Mouse (Mus musculus): ENCODE measurements at regions not wholly inside any gene's neighbourhood (a gene's known extent, or its start where the extent isn't known, plus 50 kb on each side); places are given as distances from the start of the nearest gene placed in this dataset.

DNA sequence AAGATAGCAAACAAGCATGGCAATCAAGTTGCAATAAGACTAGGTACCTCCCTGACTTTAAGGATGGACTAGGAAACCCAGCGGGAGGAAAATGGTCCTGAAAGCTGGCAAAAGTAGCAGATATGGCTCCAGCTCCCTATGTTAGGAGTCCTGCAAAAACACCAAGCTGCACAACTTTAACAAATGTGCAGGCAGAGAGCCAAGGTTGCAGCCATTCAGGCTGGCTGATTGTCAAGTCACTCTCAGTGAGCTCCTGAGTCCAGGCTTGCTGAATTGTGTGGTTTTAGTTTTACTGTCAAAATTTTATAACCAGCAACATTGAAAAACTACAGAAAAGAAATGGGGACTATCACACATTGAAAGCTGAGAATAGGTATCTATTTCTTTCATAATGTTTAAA is 1122.8 kb upstream of the Slc10a2 start:
- 67% methylated on average over 1 of the region's 1 CpGs for WGBS
- DNase-seq (ENCODE audit: low read depth, low spot score) = no peak

GRCm38 (mm10) chr8:6225194-6225593 is 1120.0 kb upstream of the Slc10a2 start:
- no peak for DNase-seq (ENCODE audit: low read depth, low spot score)
- WGBS = 64% methylated on average over 1 of the region's 1 CpGs

DNA sequence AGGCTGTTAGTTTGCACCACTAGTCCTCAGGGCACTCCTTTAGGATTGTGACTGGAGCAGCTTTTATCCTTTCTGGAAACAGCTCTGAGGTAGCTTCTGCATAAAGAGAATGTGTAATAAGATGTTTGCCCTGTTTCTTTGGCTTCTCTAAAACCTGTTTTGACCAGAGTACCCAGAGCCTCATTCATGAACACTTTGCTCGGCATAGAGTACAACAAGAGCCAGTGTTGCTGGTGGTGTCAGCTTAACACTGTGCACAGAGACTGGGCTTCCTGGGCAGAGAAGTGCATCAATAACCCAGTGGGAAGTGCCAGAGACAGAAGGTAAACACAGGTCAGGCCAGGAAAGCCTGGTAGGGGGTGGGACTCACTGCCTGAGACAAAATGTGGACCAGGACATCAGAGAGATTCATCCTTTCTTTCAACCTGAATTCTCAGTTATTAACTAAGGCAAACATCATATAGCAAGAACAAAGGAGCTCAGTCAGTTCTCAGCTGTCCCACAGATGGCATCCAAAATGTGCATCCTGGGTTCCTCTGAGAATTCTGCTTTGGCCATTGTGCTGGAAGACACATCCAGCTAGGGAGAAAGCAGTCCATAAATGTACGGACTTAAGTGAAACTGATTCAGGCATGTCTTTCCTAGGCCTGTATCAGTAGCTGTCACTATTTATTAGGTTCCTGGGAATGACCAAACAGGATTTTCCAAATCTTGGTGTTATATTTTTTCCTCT is 1102.6 kb upstream of the Slc10a2 start:
- DNase-seq (ENCODE audit: low read depth, low spot score) = no peak
- WGBS = 49% methylated on average over 2 of the region's 2 CpGs

DNA sequence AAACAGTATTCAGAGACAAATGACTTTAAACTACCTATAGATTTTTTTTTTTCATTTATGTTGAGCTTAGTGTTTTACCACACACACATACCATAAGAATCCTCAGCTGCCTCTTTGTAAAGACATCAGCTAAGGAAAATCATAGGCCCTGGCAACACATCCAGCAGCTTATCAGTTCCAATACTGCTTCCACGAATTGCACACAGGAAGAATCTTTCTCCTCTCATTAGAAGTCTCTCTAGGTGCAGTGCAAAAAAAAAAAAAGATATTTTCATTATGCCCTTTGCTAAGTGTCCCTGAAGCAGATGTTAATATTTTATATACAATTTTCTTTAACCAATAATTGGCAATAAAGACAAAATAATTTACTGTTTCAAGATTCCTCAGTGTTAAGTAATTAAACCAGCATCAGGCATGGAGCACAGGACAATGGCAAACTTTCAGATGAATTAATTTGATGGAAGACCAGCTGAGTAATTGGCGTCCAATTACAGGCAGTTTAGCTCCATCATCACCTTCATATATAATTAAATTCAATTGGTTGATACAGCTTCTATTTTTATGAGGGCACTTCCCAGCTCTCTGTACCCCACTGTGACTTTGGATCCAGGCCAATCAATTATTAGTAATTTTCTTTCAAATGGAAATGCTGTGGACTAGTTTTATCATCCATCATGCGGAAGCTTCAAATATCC is 1099.0 kb upstream of the Slc10a2 start:
- DNase-seq (ENCODE audit: low read depth, low spot score) = no peak
- WGBS = 76% methylated on average over 3 of the region's 3 CpGs

- DNase-seq (ENCODE audit: low read depth, low spot score) = no peak
- 89% methylated on average over 2 of the region's 2 CpGs for WGBS
These were observed 1086.3 kb upstream of the Slc10a2 start for GRCm38 (mm10) chr8:6191431-6191830.

DNA sequence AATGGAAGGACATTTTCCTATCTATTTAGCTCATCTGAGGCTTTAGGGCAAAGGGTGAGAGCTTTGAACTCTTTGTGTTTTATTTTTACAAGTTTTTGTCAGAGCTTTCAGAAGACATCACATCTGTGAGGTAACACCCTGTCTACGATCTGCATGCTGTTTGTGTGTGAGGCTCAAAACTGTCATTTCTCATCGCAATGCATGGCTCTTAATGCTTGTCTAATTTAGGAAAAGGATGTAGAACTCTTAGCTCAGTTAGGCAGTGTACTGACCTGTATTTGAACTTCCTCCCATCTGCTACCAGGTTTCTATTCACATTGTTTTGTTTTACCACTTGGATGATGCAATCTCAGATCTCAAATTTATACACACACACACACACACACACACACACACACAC is 1083.3 kb upstream of the Slc10a2 start:
- DNase-seq (ENCODE audit: low read depth, low spot score) = no peak
- 19% methylated on average over 2 of the region's 2 CpGs for WGBS

DNA sequence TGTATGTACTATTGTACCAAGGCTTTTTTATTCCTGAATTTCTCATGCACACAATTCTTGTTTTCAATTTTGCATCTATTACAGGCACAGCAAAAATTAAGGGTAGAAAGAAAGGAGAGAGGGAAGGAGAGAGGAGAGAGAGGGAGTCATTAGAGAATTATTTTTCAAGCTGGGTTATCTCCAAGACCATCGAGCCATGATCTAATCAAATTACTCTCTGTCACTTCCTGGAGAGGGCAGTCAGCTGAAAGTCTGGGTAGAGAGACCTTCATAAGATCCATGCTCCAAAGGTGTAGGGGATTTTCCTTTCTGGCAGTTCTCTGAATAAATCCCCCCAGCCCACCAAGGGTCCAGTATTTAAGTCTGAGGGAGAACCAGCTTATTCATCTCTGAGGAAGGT is 1081.4 kb upstream of the Slc10a2 start:
- no peak for DNase-seq (ENCODE audit: low read depth, low spot score)
- 35% methylated on average over 1 of the region's 1 CpGs for WGBS

GRCm38 (mm10) chr8:6179602-6180001 is 1074.5 kb upstream of the Slc10a2 start:
- 75% methylated on average over 3 of the region's 3 CpGs for whole genome bisulfite sequencing
- DNase-seq (ENCODE audit: low read depth, low spot score) = no peak

- no peak for DNase-seq (ENCODE audit: low read depth, low spot score)
These were observed 1061.3 kb upstream of the Slc10a2 start for GRCm38 (mm10) chr8:6166433-6166832.

DNA sequence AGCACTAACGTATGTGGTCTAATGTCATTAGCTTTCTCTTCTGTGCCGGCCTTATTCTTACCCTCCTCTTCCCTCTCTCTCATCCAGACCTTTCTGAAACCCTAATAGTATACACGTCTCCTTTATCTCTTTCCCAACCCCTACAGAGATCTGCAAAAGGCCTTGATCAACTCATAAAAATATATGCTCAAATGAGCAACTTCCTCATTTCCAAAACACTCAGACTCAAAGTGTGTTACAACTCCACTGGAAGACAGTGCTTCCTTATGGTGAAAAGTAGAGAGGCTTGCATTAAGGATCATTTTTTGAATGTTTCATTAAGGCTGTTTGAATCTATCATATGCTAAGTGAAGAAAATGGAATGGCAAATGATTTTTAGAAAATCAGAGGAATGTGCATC is 1060.1 kb upstream of the Slc10a2 start:
- DNase-seq (ENCODE audit: low read depth, low spot score) = no peak
- whole genome bisulfite sequencing = 44% methylated on average over 3 of the region's 3 CpGs

GRCm38 (mm10) chr8:6164758-6165157 is 1059.6 kb upstream of the Slc10a2 start:
- no peak for DNase-seq (ENCODE audit: low read depth, low spot score)
- 31% methylated on average over 1 of the region's 1 CpGs for WGBS

DNA sequence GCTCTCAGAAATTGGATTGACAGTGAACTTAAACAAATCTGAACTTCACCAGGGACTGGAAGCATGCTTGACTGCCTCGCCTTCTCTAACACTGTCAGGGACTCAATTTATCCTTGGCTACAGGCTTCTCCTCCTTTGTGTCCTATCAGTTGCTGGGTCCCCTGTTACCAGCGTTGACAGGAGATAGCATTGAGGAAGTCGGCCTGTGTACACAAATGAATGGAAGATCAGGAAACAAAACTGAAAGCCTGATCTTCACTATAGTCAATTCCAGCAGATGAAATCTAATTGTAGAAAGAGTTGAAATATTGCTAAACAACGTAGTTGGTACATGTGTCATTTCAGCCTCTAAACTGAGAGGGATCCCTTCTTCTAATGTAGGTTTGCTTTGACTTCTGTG is 1039.4 kb upstream of the Slc10a2 start:
- no peak for DNase-seq (ENCODE audit: low read depth, low spot score)
- 55% methylated on average over 4 of the region's 4 CpGs for WGBS

DNA sequence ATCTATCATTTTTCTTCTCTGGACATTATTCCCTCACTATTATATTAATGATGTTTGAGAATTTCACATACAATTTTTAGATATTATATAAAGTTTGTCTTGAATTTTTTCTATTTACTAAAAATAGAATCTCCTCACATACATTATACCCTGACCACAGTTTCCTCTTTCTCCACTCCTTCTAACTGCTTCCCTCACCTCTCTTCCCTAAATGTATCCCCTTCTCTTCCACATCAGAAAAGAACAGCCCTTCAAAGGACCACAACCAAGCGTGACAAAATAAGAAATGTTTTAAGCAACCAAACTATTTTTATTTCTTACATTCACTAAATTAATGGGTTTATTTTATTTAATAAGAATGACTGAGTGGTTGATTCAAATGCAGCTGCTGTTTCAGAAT is 1034.9 kb upstream of the Slc10a2 start:
- WGBS = 85% methylated on average over 1 of the region's 1 CpGs
- no peak for DNase-seq (ENCODE audit: low read depth, low spot score)

- WGBS = 37% methylated on average over 4 of the region's 4 CpGs
- no peak for DNase-seq (ENCODE audit: low read depth, low spot score)
These were observed 1034.0 kb upstream of the Slc10a2 start for GRCm38 (mm10) chr8:6139171-6139570.

DNA sequence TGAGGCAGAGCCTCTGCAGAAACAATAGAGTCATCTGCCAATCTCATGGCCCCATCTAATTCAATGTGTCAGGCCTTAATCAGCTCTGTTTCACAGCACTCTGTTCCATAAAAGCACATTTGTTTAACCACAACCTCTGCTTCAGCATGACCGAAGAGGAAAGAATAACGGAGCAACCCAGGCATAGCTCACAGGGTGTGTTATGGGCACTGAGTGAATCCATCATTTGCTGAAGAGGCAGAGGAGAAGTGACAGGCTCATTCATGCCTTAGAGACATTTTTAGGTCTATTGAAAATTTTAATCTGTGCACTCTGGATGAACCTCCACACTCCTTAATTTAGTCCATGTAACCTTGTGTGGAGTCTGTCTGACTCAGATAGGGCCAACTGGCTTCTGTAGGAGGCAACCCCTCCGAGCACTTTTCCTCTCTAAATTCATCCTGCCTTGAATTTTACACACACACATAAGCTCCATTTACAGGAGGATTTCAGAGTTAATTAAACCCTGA is 1027.1 kb upstream of the Slc10a2 start:
- WGBS = 73% methylated on average over 3 of the region's 3 CpGs
- no peak for DNase-seq (ENCODE audit: low read depth, low spot score)

- DNase-seq (ENCODE audit: low read depth, low spot score) = no peak
These were observed 1020.1 kb upstream of the Slc10a2 start for GRCm38 (mm10) chr8:6125265-6125664.

DNA sequence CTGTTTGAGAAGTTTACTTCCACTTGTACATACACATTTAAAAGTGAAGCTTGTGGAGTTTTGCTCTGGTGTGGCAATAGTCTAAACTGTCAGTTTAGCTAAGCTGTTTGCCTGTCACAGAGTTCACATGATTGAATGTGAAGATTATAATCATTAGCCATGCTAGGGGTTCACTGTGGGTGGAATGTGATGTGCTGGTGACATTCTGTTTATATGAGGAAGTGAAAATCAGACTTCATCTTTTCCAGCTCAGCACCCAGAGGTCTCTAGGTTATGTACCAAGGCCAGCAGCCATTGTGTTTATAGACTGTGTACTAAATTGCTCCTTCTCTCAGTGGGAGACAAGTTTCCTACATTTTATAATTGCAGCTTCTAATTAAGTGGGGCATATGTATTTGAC is 1014.4 kb upstream of the Slc10a2 start:
- DNase-seq (ENCODE audit: low read depth, low spot score) = no peak

DNA sequence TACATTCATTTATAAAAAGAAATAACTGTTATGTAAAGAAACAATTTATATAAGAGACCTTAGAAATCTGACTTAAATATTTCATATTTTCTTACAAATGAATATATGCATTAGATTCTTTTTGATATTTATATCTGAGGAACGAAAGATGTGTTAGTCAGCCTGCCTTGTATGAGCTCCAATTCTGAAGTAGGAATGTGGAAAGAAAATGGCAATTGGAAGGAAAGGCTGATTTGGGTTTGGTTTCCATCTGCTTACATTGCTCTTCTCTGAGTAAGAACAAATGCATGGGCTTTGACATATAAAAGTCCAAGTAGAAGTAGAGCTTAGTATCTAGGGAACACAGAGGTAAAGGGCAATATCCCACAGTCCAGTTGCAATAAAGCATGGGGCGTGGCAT is 1006.2 kb upstream of the Slc10a2 start:
- WGBS = 71% methylated on average over 2 of the region's 2 CpGs
- no peak for DNase-seq (ENCODE audit: low read depth, low spot score)

DNA sequence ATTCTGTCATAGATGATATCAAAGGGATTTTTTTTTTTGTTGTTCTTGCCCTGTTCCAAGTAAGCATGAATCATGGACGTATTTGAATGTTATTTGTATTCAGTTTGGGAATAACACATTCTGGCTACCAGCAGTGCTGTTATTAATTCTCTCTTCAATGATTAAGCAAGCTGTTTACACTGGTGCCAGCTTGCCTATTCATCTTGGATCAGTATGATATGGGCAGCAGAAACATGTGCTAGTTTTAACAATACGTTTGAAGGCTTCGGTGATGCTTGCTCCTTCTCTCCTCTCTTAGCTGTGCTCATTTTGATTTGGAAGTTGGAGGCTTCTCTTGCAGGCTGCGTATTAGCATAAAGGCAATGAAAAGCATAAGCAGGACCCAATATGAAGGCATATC is 984.9 kb upstream of the Slc10a2 start:
- 90% methylated on average over 4 of the region's 4 CpGs for WGBS
- DNase-seq (ENCODE audit: low read depth, low spot score) = no peak

DNA sequence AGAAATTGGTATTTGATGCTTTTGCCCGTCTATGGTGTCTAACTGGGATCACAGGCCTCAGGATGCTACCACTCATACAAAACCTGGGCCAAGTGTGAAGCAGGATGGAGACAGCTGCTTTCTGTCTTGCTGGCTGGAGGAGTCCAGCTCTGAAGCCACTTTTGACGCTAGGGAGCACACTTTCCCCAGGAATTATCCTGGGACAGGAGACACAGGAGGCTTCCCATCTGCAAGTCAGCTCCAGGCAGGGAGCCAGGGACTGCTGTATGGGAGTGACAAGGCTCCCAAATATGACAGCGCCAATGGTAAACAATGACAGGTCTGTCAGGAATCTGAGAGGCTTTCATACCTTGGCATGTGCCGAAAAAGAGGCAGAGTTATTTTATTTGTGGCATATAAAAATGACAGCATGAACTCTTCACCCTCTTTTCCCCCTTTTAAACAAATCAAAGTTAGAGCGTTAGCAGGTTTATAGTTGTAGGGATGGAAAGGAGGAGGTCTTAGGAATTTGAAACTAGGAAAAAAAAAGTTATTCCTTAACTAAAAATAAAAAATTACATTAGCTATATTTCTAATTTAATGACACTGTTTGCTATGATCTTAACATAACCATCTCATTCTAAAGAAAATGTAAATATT is 938.9 kb upstream of the Slc10a2 start:
- DNase-seq (ENCODE audit: low read depth, low spot score) = peak; percentile 31

GRCm38 (mm10) chr8:6012206-6012605 is 907.1 kb upstream of the Slc10a2 start:
- WGBS = 27% methylated on average over 2 of the region's 2 CpGs
- no peak for DNase-seq (ENCODE audit: low read depth, low spot score)

More for the DNA sequence above, 938.9 kb upstream of the Slc10a2 start:
- WGBS = 11% methylated on average over 5 of the region's 5 CpGs

All from large intestine, adult 2 months (tissue).